In genomic region chr5:42448644-42449043, GRCm38 (mm10) we compare ENCODE assay signal across 15 mouse cellular contexts.
"Had no signal": no experiment of that assay in that cellular context is flagged by ENCODE, and none has a peak within 500 bp of the region (broad histone marks: within the 10 kb centered on the region; RNA-seq: fewer than 3 reads in every experiment).

No protein-coding gene starts in this region.

- H3K4me3 ChIP-seq: liver, embryonic 15.5 days; megakaryocyte, embryonic 14.5 days; neural tube, embryonic 12.5 days had no signal

- H3K9me3 ChIP-seq: liver, embryonic 15.5 days; megakaryocyte, embryonic 14.5 days; neural tube, embryonic 12.5 days had no signal

- H3K27me3 ChIP-seq: liver, embryonic 15.5 days; megakaryocyte, embryonic 14.5 days; neural tube, embryonic 12.5 days had no signal

- H3K4me1 ChIP-seq: liver, embryonic 15.5 days; megakaryocyte, embryonic 14.5 days; neural tube, embryonic 12.5 days had no signal

- H3K4me2 ChIP-seq: liver, embryonic 15.5 days; lung, embryonic 14.5 days; midbrain, embryonic 11.5 days; neural tube, embryonic 12.5 days had no signal

- H3K27ac ChIP-seq: liver, embryonic 15.5 days; neural tube, embryonic 12.5 days had no signal

- H3K36me3 ChIP-seq: liver, embryonic 15.5 days; neural tube, embryonic 12.5 days had no signal

- H3K9ac ChIP-seq: liver, embryonic 15.5 days; lung, embryonic 14.5 days; neural tube, embryonic 12.5 days had no signal

- DNase-seq: lung, adult 18-20 months; lung, embryonic 14.5 days; lung, postnatal 10 days; lung, postnatal 4 days; midbrain, embryonic 14.5 days; right cerebral cortex, postnatal 14 days; right cerebral cortex, postnatal 4 days; spleen, adult 18-20 months; thymus, adult 18-20 months; thymus, postnatal 14 days; thymus, postnatal 36 days had no signal
